Mouse (Mus musculus): ENCODE measurements around the gene Rpap2. TPM values are rescaled to one million over a fixed set of nuclear protein-coding genes. Genes with fewer than 3 reads are reported as not detected.
A peak's percentile ranks its signal among the peaks of the same experiment; 100 is the strongest.

The Rpap2 gene
- polyA plus RNA-seq, 1 experiment from 2014 or later, result 21.1 TPM

GRCm38 (mm10) chr5:107650427-107650826 lies 53.3 kb downstream of the Rpap2 start:
- Histone ChIP-seq H3K36me3 (ENCODE audit: control insufficient read depth, insufficient read depth, low read length) (no peaks in the 10 kb centered on the region), H3K4me3 (ENCODE audit: low read depth, low read length) (no peak overlapping the region), H3K27ac (ENCODE audit: low read depth, low read length) (no peak overlapping the region), H3K4me1 (replicated peaks; ENCODE audit: control insufficient read depth, insufficient read depth, low read length) (no peaks in the 10 kb centered on the region), H3K4me2 (ENCODE audit: low read depth, low read length, severe bottlenecking) (no peak overlapping the region), H3K9me3 (ENCODE audit: control insufficient read depth, low read length) (no peaks in the 10 kb centered on the region), H3K27me3 (ENCODE audit: control insufficient read depth, insufficient read depth, low read length) (no peaks in the 10 kb centered on the region), H3K9ac (ENCODE audit: low read length) (no peak overlapping the region)
- WGBS, result 97% methylated on average over 1 of the region's 1 CpGs
- DNase-seq (ENCODE audit: low spot score), result no peak
- ATAC-seq (replicated peaks; ENCODE audit: low FRiP score), result no peak

GRCm38 (mm10) chr5:107652055-107652660 lies 55.0 kb downstream of the Rpap2 start:
- Histone ChIP-seq H3K4me2 (ENCODE audit: low read depth, low read length, severe bottlenecking) (no peak overlapping the region), H3K27me3 (ENCODE audit: control insufficient read depth, insufficient read depth, low read length) (no peaks in the 10 kb centered on the region), H3K36me3 (ENCODE audit: control insufficient read depth, insufficient read depth, low read length) (no peaks in the 10 kb centered on the region), H3K4me3 (ENCODE audit: low read depth, low read length) (no peak overlapping the region), H3K9me3 (ENCODE audit: control insufficient read depth, low read length) (no peaks in the 10 kb centered on the region), H3K27ac (ENCODE audit: low read depth, low read length) (no peak overlapping the region), H3K9ac (ENCODE audit: low read length) (no peak overlapping the region), H3K4me1 (replicated peaks; ENCODE audit: control insufficient read depth, insufficient read depth, low read length) (no peaks in the 10 kb centered on the region)
- DNase-seq (ENCODE audit: low spot score), result no peak
- no peak for ATAC-seq (replicated peaks; ENCODE audit: low FRiP score)
- 85% methylated on average over 4 of the region's 4 CpGs for WGBS

- Histone ChIP-seq H3K9ac (ENCODE audit: low read length) (no peak overlapping the region), H3K4me3 (ENCODE audit: low read depth, low read length) (no peak overlapping the region), H3K4me2 (ENCODE audit: low read depth, low read length, severe bottlenecking) (no peak overlapping the region), H3K9me3 (ENCODE audit: control insufficient read depth, low read length) (no peaks in the 10 kb centered on the region), H3K27me3 (ENCODE audit: control insufficient read depth, insufficient read depth, low read length) (no peaks in the 10 kb centered on the region), H3K27ac (ENCODE audit: low read depth, low read length) (no peak overlapping the region), H3K36me3 (ENCODE audit: control insufficient read depth, insufficient read depth, low read length) (no peaks in the 10 kb centered on the region), H3K4me1 (replicated peaks; ENCODE audit: control insufficient read depth, insufficient read depth, low read length) (no peaks in the 10 kb centered on the region)
- ATAC-seq (replicated peaks; ENCODE audit: low FRiP score) (no peak), DNase-seq (ENCODE audit: low spot score) (no peak)
- WGBS, result 69% methylated on average over 5 of the region's 5 CpGs
These were observed 81.2 kb downstream of the Rpap2 start for GRCm38 (mm10) chr5:107678392-107678791.

GRCm38 (mm10) chr5:107681300-107681699 lies 84.1 kb downstream of the Rpap2 start:
- no peaks in the 10 kb centered on the region for H3K9me3 ChIP-seq (ENCODE audit: control insufficient read depth, low read length)
- DNase-seq (ENCODE audit: low spot score), result no peak
- no peak overlapping the region for H3K4me2 ChIP-seq (ENCODE audit: low read depth, low read length, severe bottlenecking)
- ATAC-seq (replicated peaks; ENCODE audit: low FRiP score), result no peak
- H3K27ac ChIP-seq (ENCODE audit: low read depth, low read length), result no peak overlapping the region
- H3K27me3 ChIP-seq (ENCODE audit: control insufficient read depth, insufficient read depth, low read length), result no peaks in the 10 kb centered on the region
- no peak overlapping the region for H3K4me3 ChIP-seq (ENCODE audit: low read depth, low read length)
- H3K4me1 ChIP-seq (replicated peaks; ENCODE audit: control insufficient read depth, insufficient read depth, low read length), result no peaks in the 10 kb centered on the region
- H3K9ac ChIP-seq (ENCODE audit: low read length), result no peak overlapping the region
- H3K36me3 ChIP-seq (ENCODE audit: control insufficient read depth, insufficient read depth, low read length), result no peaks in the 10 kb centered on the region
- 94% methylated on average over 5 of the region's 5 CpGs for WGBS

- no peaks in the 10 kb centered on the region for H3K4me1 ChIP-seq (replicated peaks; ENCODE audit: control insufficient read depth, insufficient read depth, low read length)
- no peak overlapping the region for H3K27ac ChIP-seq (ENCODE audit: low read depth, low read length)
- ATAC-seq (replicated peaks; ENCODE audit: low FRiP score) (no peak), DNase-seq (ENCODE audit: low spot score) (no peak)
- H3K4me3 ChIP-seq (ENCODE audit: low read depth, low read length), result no peak overlapping the region
- WGBS, result 81% methylated on average over 2 of the region's 2 CpGs
- H3K36me3 ChIP-seq (ENCODE audit: control insufficient read depth, insufficient read depth, low read length), result no peaks in the 10 kb centered on the region
- H3K27me3 ChIP-seq (ENCODE audit: control insufficient read depth, insufficient read depth, low read length), result peaks cover 5% of the 10 kb centered on the region
- H3K9me3 ChIP-seq (ENCODE audit: control insufficient read depth, low read length), result no peaks in the 10 kb centered on the region; the same call in 1 of the 2 replicates
- no peak overlapping the region for H3K4me2 ChIP-seq (ENCODE audit: low read depth, low read length, severe bottlenecking)
- no peak overlapping the region for H3K9ac ChIP-seq (ENCODE audit: low read length)
These were observed 87.2 kb downstream of the Rpap2 start for GRCm38 (mm10) chr5:107684380-107684779.

GRCm38 (mm10) chr5:107687161-107687560 lies 90.0 kb downstream of the Rpap2 start:
- DNase-seq (ENCODE audit: low spot score), result no peak
- Histone ChIP-seq H3K9me3 (ENCODE audit: control insufficient read depth, low read length) (no peaks in the 10 kb centered on the region; the same call in 1 of the 2 replicates), H3K9ac (ENCODE audit: low read length) (no peak overlapping the region), H3K4me3 (ENCODE audit: low read depth, low read length) (no peak overlapping the region), H3K4me2 (ENCODE audit: low read depth, low read length, severe bottlenecking) (no peak overlapping the region), H3K27ac (ENCODE audit: low read depth, low read length) (no peak overlapping the region), H3K27me3 (ENCODE audit: control insufficient read depth, insufficient read depth, low read length) (peaks cover 5% of the 10 kb centered on the region), H3K36me3 (ENCODE audit: control insufficient read depth, insufficient read depth, low read length) (no peaks in the 10 kb centered on the region), H3K4me1 (replicated peaks; ENCODE audit: control insufficient read depth, insufficient read depth, low read length) (no peaks in the 10 kb centered on the region)
- 0 out of 2 replicates have a peak, but pooled peaks have one; percentile 18 for ATAC-seq (replicated peaks; ENCODE audit: low FRiP score)
- 93% methylated on average over 5 of the region's 5 CpGs for WGBS

- DNase-seq (ENCODE audit: low spot score) (peak; percentile 91), ATAC-seq (replicated peaks; ENCODE audit: low FRiP score) (peak; percentile 95)
- Histone ChIP-seq H3K4me1 (replicated peaks; ENCODE audit: control insufficient read depth, insufficient read depth, low read length) (no peaks in the 10 kb centered on the region), H3K36me3 (ENCODE audit: control insufficient read depth, insufficient read depth, low read length) (no peaks in the 10 kb centered on the region), H3K9me3 (ENCODE audit: control insufficient read depth, low read length) (no peaks in the 10 kb centered on the region; the same call in 1 of the 2 replicates), H3K27ac (ENCODE audit: low read depth, low read length) (no peak overlapping the region), H3K27me3 (ENCODE audit: control insufficient read depth, insufficient read depth, low read length) (peaks cover 5% of the 10 kb centered on the region), H3K4me2 (ENCODE audit: low read depth, low read length, severe bottlenecking) (peak overlapping the region; percentile 67), H3K9ac (ENCODE audit: low read length) (peak overlapping the region; percentile 18), H3K4me3 (ENCODE audit: low read depth, low read length) (peak overlapping the region; percentile 37)
- WGBS, result 20% methylated on average over 46 of the region's 46 CpGs
These were observed 90.7 kb downstream of the Rpap2 start for GRCm38 (mm10) chr5:107687592-107688498.

- Histone ChIP-seq H3K27me3 (ENCODE audit: control insufficient read depth, insufficient read depth, low read length) (peaks cover 5% of the 10 kb centered on the region), H3K4me3 (ENCODE audit: low read depth, low read length) (peak overlapping the region; percentile 37), H3K36me3 (ENCODE audit: control insufficient read depth, insufficient read depth, low read length) (no peaks in the 10 kb centered on the region), H3K9me3 (ENCODE audit: control insufficient read depth, low read length) (no peaks in the 10 kb centered on the region; the same call in 1 of the 2 replicates), H3K27ac (ENCODE audit: low read depth, low read length) (no peak overlapping the region), H3K4me1 (replicated peaks; ENCODE audit: control insufficient read depth, insufficient read depth, low read length) (no peaks in the 10 kb centered on the region), H3K9ac (ENCODE audit: low read length) (peak overlapping the region; percentile 18), H3K4me2 (ENCODE audit: low read depth, low read length, severe bottlenecking) (peak overlapping the region; percentile 67)
- no peak for DNase-seq (ENCODE audit: low spot score)
- WGBS, result 29% methylated on average over 9 of the region's 9 CpGs
- ATAC-seq (replicated peaks; ENCODE audit: low FRiP score), result peak; percentile 45
These were observed 91.3 kb downstream of the Rpap2 start for GRCm38 (mm10) chr5:107688499-107688866.

Measured in forebrain, embryonic 11.5 days (tissue).